Mouse (Mus musculus): ENCODE results near the gene Ngf.

The Ngf gene

DNA sequence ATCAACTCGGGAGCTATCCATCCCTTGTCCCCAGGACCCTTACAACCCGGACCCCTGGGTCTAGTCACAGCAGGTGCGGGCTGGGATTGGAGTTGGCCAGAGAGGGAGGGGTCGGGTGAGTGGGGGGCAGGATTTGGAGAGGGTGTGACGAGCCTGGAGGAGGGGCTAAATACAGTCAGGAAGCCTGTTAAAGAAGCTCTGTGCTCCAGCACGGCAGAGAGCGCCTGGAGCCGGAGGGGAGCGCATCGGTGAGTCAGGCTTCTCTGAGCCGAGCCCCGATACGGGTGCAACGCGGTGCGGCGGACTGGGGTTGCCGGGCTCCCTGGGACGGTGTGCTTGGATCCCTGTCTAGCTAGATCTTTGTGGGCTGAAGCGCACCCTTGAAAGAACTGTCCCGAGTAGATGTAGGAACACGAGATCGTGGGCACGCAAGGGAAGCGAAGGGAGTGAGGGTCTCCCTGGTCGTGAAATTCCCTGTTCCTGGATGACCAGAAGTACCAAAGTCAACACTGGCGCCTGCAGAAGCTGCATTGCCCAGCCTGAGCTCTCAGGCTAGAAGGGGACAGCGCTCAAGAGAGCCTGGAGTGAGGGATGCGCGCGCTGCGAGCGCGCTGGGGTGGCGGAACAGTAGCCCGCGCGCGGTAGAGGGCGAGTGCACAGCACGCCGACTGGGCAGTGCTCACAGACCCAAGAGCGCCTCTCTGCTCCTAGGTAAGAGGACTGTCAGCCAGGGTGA lies at the start of gene Ngf:
TSS of gene Ngf (plus strand) at position 207 of the 736 bp plus-strand sequence.
- peak; percentile 42 to 64 for DNase-seq (ENCODE audit: low spot score in 2 of 2)

DNA sequence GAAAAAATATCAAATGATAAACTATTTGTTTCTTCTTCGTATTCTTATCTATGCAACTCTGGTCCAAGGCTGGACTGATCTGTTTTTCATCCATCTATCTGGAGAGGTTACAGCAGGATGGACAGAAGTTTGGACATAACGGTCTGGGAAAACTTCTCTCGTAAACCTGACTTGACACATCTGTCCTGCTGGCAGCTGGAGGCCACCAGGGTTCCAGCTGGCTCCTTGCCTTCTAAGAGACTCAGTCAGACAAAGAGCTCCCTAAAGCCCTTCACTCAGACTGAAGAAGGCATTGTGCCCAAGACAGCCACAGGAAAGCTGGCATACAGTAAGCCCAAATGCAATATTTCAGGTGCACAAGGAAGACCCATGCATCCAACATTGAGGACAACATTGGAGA lies 24.2 kb upstream of the Ngf start:
- no peak for DNase-seq (ENCODE audit: low spot score in 2 of 2)

DNA sequence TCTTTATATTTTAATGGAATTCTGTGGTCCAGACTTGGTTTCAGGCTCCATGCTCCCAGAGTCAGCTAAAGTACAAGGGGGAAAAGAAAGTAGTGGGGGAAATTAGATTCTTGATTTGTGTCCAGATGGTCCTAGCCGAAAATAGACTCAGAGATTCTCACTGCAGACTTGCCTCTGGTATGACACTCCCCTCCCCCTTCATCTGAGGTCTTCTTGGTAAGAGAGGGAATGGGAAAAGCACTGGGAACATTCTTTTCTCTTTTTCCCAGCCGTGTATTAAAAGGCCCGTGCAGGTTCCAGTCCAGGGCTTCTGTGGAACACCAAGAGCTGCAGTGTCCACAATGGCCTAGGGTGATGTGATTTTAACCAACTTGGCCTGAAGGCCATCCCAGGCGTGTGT lies 23.0 kb upstream of the Ngf start:
- DNase-seq (ENCODE audit: low spot score in 2 of 2), result no peak

DNA sequence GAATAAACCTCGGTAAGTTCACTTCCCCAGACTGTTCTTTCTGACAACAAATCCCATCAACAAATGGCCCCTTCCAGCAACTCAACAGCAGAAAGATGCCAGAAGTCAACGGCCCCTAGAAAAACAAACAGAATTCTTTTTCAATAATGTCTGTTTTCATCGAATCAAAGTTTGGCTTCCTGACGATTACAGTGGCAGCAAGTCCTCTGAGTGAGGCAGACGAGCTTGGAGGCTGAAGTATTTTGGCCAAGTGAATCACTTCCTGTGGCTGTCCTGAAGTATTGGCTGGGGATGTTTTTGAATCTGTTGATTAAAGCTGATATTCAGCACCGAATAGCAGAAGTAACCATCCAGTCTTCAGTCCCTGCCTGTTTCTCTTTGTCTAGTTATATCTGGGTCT lies 15.2 kb upstream of the Ngf start:
- peak in 1 of 2 experiments; percentile 3 for DNase-seq (ENCODE audit: low spot score in 2 of 2)

DNA sequence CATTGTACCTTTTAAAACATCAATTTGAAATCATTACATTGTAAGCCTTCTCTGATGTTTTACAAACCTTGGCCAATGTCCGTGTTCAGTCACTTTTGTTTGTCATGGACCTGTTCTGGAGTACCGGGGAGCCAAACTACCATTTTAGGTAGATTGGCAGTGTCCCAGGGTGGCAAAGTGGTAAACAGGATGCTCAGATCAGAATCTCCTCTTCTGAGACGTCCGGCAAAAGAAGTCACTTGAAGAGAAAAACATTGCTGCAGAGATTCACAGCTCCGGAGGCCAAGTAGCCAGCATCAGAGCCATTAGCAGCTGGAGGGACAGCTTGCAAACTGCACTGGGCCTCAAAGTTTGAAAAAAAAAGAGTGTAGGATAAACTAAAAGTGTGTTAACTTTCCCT lies 9.2 kb upstream of the Ngf start:
- no peak for DNase-seq (ENCODE audit: low spot score in 2 of 2)

DNA sequence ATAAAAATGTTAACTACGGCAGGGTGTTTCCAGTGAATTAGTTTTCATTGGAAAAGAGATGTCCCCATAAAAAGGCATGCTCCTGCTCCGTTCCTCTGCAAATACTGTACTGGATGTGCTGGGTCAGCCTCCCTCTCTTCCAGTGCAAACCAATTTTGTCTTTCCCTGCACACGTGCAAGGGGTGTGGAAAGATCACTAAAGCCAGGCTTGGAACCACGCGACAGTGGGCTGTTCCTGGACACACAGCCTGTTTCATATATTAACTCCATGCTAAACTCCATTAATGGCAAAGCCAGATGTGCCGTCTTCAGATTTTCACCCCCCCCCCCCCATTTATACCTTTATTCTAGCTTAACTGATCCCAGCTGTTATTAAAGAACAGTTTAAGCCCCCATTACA lies 8.7 kb upstream of the Ngf start:
- DNase-seq (ENCODE audit: low spot score in 2 of 2), result no peak

DNA sequence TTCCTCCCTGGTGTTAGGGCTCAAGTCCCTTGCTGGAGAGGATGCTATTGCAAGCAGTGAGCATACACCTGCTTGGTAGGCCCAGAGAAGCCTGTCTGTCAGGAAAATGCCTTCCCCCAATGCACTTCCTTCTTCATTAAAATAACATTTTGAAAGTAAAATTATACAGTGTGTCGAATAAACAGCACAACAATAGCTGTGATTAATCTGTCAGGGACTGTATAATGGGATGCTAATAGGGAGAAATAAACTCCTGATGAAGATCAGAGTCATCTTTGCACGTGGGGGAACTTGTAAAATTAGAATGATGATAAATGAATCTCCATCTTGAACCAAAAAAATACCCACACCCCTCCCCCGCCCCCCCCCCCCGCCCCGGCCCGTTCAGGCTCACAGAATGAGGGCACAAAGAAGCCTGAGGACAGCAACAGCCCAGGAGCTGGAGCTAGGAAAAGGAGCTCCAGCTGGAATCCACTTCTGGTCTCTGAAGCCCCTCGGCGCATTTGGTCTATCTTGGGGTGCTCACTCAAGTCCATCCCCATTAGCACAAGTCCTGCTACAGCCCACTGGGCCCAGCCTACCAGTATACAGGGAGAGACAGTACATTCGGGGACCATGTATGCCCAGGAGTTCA lies 6.9 kb upstream of the Ngf start:
- peak in 1 of 2 experiments; percentile 15 for DNase-seq (ENCODE audit: low spot score in 2 of 2)

DNA sequence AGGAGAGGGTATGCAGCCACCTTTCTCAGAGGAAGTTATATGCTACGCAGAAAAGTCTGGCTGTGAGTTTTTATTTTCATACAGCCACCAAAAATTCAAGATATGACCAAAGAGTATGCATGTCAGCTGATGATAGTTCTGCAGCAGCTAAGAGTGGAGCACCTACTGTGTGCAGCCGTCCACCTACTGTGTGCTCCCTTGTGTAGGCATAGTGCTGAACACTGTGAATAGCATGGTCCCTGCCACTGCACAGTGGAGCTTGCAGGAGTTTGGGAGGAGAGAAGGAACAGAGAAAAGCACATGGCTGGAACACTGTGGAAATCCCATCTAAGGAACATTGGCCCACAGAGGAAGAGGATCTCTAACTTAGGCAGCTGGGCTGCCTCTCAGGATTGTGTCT lies 6.4 kb upstream of the Ngf start:
- peak in 1 of 2 experiments; percentile 5 for DNase-seq (ENCODE audit: low spot score in 2 of 2)

DNA sequence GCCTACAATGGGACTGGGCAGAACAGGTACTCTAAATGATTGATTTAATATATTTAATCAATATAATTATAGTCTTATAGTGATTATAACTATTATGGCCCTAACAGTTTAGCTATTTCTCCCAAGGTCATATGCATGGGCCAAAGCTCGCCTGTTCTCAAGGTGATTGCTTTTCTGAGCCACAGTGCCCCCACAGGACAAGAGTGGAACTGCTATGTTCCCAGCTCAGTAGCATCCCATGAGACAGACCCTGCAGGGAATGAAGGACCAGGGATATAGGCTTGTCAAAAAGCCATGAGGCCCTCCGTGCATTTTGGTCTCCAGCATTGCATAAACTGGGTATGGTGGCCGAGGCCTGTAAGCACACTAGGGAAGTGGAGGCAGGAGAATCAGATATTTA lies 3.1 kb upstream of the Ngf start:
- DNase-seq (ENCODE audit: low spot score in 2 of 2), result peak; percentile 56 to 75

DNA sequence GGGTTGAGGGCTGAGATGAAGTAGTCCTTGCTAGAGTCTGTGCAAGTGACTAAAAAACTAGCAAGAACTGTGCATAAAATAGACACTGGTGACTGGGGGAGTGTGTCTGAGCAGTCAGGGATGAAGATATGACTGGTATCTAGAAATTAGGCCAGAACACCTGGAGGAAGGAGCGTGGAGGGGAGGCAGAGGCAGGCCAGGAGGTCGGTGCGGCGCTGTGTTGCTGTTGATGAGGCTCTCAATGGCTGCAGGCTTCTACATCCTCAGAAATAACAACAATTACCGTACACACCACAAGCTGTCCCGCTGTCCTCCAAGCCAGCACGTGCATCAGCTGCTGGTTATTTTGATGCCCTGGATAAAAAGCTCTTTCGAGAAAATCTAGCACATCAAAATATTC lies 2.6 kb upstream of the Ngf start:
- no peak for DNase-seq (ENCODE audit: low spot score in 2 of 2)

DNA sequence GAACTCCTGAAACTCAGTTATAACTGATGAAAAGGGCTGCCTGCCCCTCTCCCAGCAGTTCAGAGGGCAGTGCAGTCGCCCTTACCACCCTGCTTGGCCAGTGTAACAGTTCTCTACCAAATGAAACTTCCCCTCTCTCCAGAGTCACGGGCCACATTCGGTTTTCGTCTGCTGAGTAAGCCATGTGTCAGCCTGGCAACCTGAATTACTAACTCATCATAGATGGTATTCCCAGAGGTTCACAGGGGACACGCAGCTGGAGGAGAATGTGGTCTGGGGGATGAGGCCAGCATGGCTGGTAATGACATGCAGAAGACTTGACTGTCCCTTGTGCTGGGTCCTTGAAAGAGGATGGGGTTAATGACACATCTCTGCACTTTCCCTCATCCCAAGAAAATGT lies 1.5 kb downstream of the Ngf start:
- DNase-seq (ENCODE audit: low spot score in 2 of 2), result no peak

DNA sequence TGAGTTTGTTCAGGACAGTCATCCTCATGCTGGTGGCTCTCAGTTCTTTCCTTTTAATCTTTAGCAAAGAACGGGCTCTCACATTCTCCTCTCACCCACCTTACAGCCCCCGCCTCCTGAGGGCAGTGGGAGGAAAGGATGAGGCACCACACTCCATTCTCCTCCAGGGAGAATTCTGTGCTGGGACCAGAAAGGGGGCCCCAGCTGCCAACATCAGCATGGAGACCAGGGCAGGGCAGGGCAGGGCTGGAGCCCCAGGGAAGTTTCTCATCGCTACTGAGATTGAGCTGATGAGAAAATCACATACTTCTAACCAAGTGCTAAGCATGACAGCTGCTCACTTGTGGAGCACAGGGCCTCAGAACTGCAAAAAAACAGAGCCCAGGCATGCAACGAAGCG lies 2.1 kb downstream of the Ngf start:
- DNase-seq (ENCODE audit: low spot score in 2 of 2), result no peak

DNA sequence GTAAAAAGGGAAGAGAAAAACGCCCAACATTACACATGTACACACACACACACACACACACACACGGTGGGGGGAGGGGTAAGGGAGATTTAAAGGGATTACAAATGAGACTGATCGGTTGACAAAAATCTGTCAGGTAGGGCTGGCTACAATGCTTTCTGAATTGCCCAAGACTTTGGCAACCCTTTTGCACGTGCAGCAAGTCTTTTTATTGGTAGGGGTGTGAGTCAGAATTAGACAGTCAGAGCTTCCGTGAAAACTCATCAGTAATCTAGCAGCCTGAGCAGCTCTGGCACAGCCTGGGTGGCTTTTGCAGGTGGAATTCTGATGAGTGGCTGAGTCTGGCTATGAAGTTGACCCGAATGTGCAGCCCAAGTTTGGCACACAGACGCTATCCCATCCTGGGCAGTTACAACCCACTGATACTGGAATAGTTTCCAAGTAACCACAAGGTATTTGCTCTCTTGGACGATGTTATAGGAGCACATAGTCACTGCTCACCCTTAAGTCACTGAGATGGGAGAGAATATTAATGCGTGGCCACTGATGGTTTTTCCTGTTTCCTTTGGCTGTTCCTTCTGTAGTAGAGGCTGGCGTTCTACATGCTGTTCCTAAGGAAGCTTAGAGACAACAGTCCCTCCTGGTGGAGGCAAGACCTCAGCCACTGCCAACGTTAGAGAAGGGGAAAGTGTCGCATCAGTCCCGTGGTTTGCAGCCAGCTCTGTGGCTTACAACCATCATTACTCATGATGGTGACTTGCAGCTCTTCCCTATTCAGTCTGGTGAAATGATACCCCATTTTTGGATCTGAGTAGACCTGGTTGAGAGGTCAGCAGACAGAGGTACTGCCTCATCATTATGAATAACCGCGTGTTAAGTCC lies 4.8 kb downstream of the Ngf start:
- DNase-seq (ENCODE audit: low spot score in 2 of 2), result no peak

DNA sequence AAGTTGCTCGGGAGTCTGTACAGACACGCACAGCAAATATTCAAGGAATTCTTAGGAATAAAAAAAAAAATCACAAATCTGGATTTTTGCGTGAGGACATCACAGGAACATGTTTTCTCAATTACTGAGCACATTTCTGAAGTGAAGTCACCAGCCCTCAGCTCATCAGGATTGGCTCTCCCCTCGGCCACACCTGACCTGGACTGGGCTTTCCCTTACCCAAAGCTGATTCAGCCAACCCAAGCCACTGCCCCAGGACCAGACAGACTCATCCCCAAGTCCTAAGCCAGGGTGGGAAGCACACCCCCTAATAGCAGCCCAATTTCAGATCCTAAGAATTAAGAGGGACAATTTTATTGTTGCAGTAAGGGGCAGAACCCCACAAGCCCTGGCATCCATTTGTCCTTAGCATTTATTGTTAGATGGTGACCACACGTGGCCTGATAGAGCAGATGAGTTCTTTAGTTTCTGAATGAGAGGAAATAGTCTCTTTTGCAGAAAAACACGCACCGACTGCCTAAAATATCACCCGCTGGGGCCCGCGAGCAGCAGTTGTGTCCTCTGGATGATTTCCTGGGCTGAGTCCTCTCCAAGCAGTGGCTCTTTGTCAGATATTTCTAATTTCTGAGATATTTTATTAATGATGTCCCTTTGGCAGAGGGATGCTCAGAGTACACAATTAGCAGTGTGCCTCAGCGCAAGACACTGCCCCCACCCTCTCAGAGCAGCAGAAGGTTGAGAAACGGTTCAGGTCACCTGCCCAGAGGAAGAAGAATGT lies 8.4 kb downstream of the Ngf start:
- no peak for DNase-seq (ENCODE audit: low spot score in 2 of 2)

DNA sequence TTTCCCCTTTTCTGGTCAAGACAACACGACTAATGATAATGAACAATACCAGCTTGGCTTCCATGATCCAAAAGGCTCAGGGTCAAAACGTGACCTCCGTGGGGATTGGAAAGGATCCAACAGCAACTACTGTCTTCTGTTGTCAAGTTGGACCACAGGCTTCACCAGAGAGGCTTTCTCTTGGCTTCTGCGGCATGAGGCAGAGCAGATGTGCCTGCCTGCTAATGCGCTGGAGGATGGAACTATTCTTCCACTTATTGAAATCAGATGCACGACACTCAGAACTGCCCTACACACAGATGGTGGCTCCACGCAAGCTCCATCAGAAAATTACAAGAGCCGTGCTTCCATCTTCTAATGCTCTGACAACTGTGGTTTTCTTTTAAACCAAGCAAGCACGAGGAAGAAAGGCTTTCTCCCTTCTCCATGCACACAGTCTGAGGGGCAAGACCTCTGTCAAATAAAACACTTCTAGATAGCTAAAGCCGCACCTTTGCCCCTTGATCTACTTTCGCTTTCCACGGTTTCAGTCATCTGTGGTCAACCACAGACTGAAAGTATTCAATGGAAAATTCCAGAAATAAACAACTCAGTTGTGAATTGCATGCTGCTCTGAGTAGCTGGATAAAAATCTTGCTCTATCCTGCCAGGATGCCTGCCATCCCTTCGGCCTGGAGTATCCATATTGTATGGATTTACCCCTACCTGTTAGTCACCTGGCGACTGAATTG lies 20.8 kb downstream of the Ngf start:
- no peak for DNase-seq (ENCODE audit: low spot score in 2 of 2)

DNA sequence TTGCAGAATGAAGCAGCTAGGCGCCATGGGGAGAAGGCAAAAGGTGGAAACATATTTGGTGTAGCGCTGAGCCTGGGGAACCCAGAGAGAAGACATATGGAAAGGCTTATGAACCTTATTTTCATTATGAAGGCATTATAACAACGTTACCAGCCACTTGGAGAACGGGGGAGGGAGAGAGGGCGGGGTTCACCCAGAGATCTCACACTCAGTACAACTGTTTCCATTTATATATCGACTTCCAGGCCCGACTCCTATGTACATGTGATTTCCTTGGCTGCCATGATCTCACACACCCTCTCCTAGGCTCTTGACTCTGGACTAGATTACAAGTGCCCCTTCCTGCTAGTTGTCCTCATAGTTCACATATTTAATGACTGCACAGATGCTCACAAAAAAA lies 28.4 kb downstream of the Ngf start:
- no peak for DNase-seq (ENCODE audit: low spot score in 2 of 2)

DNA sequence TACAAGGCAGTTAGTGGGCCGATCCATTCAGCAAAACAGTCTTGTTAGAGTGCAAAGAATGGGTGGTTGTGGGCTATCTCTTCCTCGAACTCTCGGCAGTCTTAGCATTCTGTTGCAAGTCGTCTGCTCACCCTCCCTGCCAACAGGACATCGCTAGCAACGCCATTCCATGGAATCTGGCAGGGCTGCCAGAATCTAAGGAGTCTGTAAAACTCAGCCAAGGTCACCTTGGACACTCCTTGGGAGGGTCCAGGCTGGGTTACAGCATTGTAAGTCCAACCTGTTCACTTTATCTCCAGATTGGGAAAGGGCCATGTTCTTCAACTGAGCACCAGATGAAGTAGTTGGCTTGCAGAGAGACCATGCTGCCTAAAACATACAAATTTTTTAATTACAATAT lies 29.2 kb downstream of the Ngf start:
- DNase-seq (ENCODE audit: low spot score in 2 of 2), result no peak

DNA sequence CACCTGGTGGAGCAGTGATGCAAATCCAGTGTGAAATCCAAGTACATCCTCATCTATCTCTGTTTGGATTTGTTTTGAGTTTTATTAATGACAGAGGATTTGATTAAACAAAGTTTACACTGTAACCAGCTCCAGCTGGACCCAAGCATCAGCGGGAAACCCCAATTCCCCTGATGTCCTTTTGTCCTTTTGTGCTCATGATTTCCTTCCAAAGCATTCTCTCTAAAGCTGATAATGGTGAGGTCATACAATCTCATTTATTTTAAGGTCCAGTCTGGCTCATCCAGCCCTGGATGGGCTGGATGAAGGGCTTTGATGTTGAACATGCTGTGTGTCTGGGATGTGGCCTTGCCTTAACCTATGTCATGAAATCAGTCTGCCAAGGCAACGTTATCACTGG lies 30.3 kb downstream of the Ngf start:
- no peak for DNase-seq (ENCODE audit: low spot score in 2 of 2)

DNA sequence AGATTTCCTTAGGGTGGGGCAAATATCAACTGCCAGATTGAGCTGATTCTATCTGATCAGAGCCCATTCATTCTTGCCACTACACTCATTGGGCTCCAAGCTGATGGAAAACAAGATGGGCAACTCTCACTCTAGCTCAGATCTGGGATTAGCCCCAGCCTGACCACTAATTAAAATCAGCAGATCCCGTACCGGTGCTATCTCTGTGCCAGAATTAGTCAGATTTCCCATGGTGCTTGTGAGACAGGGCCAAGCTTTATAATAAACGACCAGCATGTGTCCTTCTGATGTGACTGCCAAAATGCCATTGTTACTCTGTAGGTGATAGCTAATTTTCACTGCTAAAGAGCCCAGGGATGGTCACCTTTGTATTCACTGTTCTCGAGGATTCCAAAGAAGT lies 31.5 kb downstream of the Ngf start:
- DNase-seq (ENCODE audit: low spot score in 2 of 2), result no peak

DNA sequence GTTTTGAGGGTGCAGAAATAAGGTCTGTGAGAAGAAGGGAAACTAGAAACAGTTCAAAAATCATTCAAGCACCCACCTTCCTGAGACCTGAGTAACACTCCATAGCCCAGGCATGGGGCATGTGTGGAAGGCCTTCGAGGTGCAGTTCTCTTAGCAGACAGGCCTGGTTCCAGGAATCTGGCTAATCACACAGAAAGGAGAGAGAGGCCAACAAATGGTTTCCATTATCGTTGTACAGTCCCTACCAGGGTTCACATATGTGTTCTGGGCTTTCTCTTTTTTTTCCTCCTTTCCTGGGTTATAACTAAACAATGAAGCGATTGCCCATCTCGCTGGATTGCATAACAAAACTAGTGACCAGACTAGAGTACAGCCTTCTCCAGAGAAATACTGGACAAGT lies 35.4 kb downstream of the Ngf start:
- DNase-seq (ENCODE audit: low spot score in 2 of 2), result no peak

DNA sequence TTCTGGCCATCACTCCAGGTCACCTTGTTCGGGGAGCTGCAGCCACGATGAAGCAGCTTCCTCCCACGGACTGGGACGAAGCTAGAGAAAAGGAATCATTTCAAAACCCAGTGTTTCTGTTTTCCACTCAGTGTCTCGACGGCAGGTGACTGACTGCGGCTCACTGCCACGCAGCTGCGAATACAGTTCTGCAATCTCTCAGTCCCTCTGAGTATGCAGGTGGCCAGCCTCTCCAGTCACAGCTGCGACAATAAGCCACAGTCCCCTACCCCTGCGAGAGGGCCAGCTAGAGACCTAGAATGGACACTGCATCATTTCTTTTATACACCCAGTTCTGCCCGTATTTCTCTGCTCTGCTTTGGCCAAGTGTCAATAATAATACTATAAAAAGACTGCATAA lies 36.3 kb downstream of the Ngf start:
- peak; percentile 30 to 39 for DNase-seq (ENCODE audit: low spot score in 2 of 2)

All from right cerebral cortex, postnatal 10 days (tissue).